Mouse (Mus musculus) kidney, adult 2 months (tissue): ENCODE measurements around the gene Kansl1. TPM values are rescaled to one million over a fixed set of nuclear protein-coding genes. Genes with fewer than 3 reads are reported as not detected.
A peak's percentile ranks its signal among the peaks of the same experiment; 100 is the strongest.

Experiments used
- DNase-seq: peaks from one replicate; pipeline ENCODE4 v3.0.0; 2021
- H3K27ac ChIP-seq: fragments of 200-500 bp; 2 replicates; pipeline ENCODE4 v1.5.1; 2012; ENCODE audit warnings: low read depth, low read length, control low read depth, inconsistent platforms; ENCODE audit not compliant: insufficient read depth
- H3K27me3 ChIP-seq: fragments of 200-500 bp; replicated peaks from 2 replicates; pipeline ENCODE4 v1.6.1; 2012; ENCODE audit warnings: mild to moderate bottlenecking, moderate library complexity, low read length, inconsistent platforms; ENCODE audit not compliant: control insufficient read depth, insufficient read depth
- H3K36me3 ChIP-seq: fragments of 200-500 bp; 2 replicates; pipeline ENCODE4 v1.6.1; 2012; ENCODE audit warnings: mild to moderate bottlenecking, moderate library complexity, low read length, inconsistent platforms; ENCODE audit not compliant: control insufficient read depth, insufficient read depth
- H3K4me1 ChIP-seq: fragments of 200-500 bp; 2 replicates; pipeline ENCODE4 v1.6.1; 2011; ENCODE audit warnings: low read length; ENCODE audit not compliant: control insufficient read depth, insufficient read depth
- H3K4me3 ChIP-seq: fragments of 200-500 bp; 2 replicates; pipeline ENCODE4 v1.5.1; 2011; ENCODE audit warnings: mild to moderate bottlenecking, low read depth, low read length, control low read depth; ENCODE audit not compliant: insufficient read depth
- CTCF ChIP-seq: fragments of 200-500 bp; conservative IDR thresholded peaks from 2 replicates; pipeline ENCODE4 v1.5.1; 2011; ENCODE audit warnings: low read depth, mild to moderate bottlenecking, control low read depth, low read length, moderate library complexity, mixed read lengths; ENCODE audit not compliant: insufficient read depth, insufficient read length
- POLR2A ChIP-seq: fragments of 200-500 bp; IDR thresholded peaks from one replicate; pipeline ENCODE4 v1.6.1; 2011; ENCODE audit warnings: low read depth, low read length, control low read depth
- WGBS: fragments of 180-500 bp; shearing (Covaris S2); methylation state at CpG from one replicate; pipeline ENCODE4 v1.1.7; 2018; 5-methylcytosine and 5-hydroxymethylcytosine counted together
- polyA plus RNA-seq: library from polyadenylated mRNA; depleted of rRNA; stranded (reverse); fragments of >200 nt; gene quantifications from 2 replicates; pipeline ENCODE4 v1.2.3, GENCODE M21; 2012

Kansl1 gene
- polyA plus RNA-seq, 1 experiment, result 51.8 TPM

- WGBS, result 36% methylated on average over 2 of the region's 2 CpGs
- Histone ChIP-seq H3K4me3 (no peak overlapping the region), H3K4me1 (peaks cover 14% of the 10 kb centered on the region), H3K27me3 (no peaks in the 10 kb centered on the region), H3K27ac (peak overlapping the region; percentile 76; the same call in 1 of the 2 replicates), H3K36me3 (peaks cover 1% of the 10 kb centered on the region; the same call in 1 of the 2 replicates)
- peak; percentile 73 for DNase-seq
- no peak for TF ChIP-seq CTCF
- no peak for TF ChIP-seq POLR2A
Measured at GRCm38 (mm10) chr11:104407391-104407790, 61.3 kb downstream of the Kansl1 start.

- Histone ChIP-seq H3K36me3 (peaks cover 3% of the 10 kb centered on the region; the same call in 1 of the 2 replicates), H3K4me1 (peaks cover 13% of the 10 kb centered on the region; the same call in 1 of the 2 replicates), H3K27ac (no peak overlapping the region), H3K27me3 (no peaks in the 10 kb centered on the region), H3K4me3 (no peak overlapping the region)
- no peak for TF ChIP-seq CTCF
- no peak for TF ChIP-seq POLR2A
- WGBS, result 69% methylated on average over 5 of the region's 5 CpGs
- no peak for DNase-seq
Measured at GRCm38 (mm10) chr11:104400961-104401360, 67.7 kb downstream of the Kansl1 start.

- H3K27ac ChIP-seq, result peak overlapping the region; percentile 50
Measured at GRCm38 (mm10) chr11:104399459-104400216, 69.0 kb downstream of the Kansl1 start.

GRCm38 (mm10) chr11:104395648-104396047, 73.0 kb downstream of the Kansl1 start:
- no peak for DNase-seq
- no peak for TF ChIP-seq CTCF
- no peak for TF ChIP-seq POLR2A
- WGBS, result 97% methylated on average over 2 of the region's 2 CpGs

More at GRCm38 (mm10) chr11:104399459-104400216, 69.0 kb downstream of the Kansl1 start:
- TF ChIP-seq POLR2A (no peak), CTCF (no peak)
- Histone ChIP-seq H3K4me3 (no peak overlapping the region), H3K27me3 (no peaks in the 10 kb centered on the region), H3K4me1 (peaks cover 13% of the 10 kb centered on the region; the same call in 1 of the 2 replicates), H3K36me3 (peaks cover 3% of the 10 kb centered on the region; the same call in 1 of the 2 replicates)
- DNase-seq, result peak; percentile 54
- 36% methylated on average over 4 of the region's 4 CpGs for WGBS

GRCm38 (mm10) chr11:104393196-104393595, 75.5 kb downstream of the Kansl1 start:
- H3K4me1 ChIP-seq, result peaks cover 6% of the 10 kb centered on the region; the same call in 1 of the 2 replicates
- H3K27ac ChIP-seq, result no peak overlapping the region
- peak; percentile 27 for DNase-seq
- 64% methylated on average over 6 of the region's 6 CpGs for WGBS
- H3K36me3 ChIP-seq, result no peaks in the 10 kb centered on the region; the same call in 1 of the 2 replicates
- no peaks in the 10 kb centered on the region for H3K27me3 ChIP-seq
- no peak overlapping the region for H3K4me3 ChIP-seq
- TF ChIP-seq POLR2A (no peak), CTCF (no peak)

More at GRCm38 (mm10) chr11:104395648-104396047, 73.0 kb downstream of the Kansl1 start:
- Histone ChIP-seq H3K27ac (no peak overlapping the region), H3K4me1 (peaks cover 13% of the 10 kb centered on the region; the same call in 1 of the 2 replicates), H3K36me3 (no peaks in the 10 kb centered on the region), H3K4me3 (no peak overlapping the region), H3K27me3 (no peaks in the 10 kb centered on the region)

- peaks cover 6% of the 10 kb centered on the region; the same call in 1 of the 2 replicates for H3K4me1 ChIP-seq
- WGBS, result 71% methylated on average over 1 of the region's 1 CpGs
- no peak overlapping the region for H3K27ac ChIP-seq
- no peaks in the 10 kb centered on the region for H3K27me3 ChIP-seq
- H3K4me3 ChIP-seq, result no peak overlapping the region
- DNase-seq, result no peak
- TF ChIP-seq POLR2A (no peak), CTCF (no peak)
- no peaks in the 10 kb centered on the region; the same call in 1 of the 2 replicates for H3K36me3 ChIP-seq
Measured at GRCm38 (mm10) chr11:104392153-104392552, 76.5 kb downstream of the Kansl1 start.

- H3K36me3 ChIP-seq, result no peaks in the 10 kb centered on the region; the same call in 1 of the 2 replicates
- no peak for TF ChIP-seq CTCF
- TF ChIP-seq POLR2A, result no peak
- no peaks in the 10 kb centered on the region for H3K27me3 ChIP-seq
- DNase-seq, result no peak
- H3K27ac ChIP-seq, result no peak overlapping the region
- no peaks in the 10 kb centered on the region; the same call in 1 of the 2 replicates for H3K4me1 ChIP-seq
- 100% methylated on average over 1 of the region's 1 CpGs for WGBS
- H3K4me3 ChIP-seq, result no peak overlapping the region
Measured at GRCm38 (mm10) chr11:104387284-104387683, 81.4 kb downstream of the Kansl1 start.
